Mouse (Mus musculus) forelimb bud, embryonic 11.5 days (tissue): Measurements from ENCODE around the gene Baat.
"Not testable (repeated sequence)": the region's sequence is repeated elsewhere in the genome, so short reads cannot be mapped to it uniquely, and the experiment has no call there.

Experiments
- DNase-seq: peaks from one replicate; pipeline ENCODE4 v3.0.0-alpha.2; 2012; ENCODE audit warnings: low read depth, low spot score

The Baat gene

DNA sequence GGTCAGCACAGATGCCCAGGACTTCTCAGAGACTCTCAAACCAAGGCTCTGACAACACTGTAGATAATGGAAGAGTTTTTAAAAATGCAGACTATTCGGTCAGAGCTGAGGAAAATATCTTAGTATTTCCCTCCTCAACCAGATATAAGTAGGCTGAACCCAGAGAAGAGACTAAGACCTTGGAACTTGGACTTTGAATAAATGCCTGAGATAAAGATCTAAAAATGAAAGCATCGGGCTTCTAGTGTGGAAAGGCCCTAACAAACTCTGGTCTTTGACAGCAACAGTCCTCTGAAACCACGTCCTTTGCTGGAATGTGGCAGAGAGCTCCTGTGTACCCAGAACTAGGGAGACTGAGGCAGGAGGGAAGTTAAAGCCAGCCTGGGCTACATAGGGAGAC, at the start of gene Baat:
TSS of gene Baat (minus strand) at position 172 of the 400 bp plus-strand sequence.
- no peak for DNase-seq

DNA sequence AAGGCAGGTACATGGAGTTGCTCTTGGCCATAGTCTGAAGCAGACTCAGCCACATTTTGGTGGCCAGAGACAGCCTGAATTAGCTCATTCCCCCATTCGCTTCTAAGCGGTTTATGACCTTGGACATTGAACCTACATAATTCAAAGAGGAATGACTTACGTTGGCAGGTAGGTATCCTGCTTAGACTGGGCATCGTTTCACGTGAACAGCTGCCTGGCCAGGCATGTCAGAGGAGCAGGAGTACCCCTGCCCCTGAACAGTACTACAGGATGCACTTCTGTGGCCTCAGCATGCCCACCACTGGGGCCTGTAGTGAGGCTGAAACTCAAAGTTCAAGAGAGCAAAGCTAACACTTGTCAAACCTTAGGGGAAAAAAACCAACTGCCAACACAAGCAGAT, 47.0 kb upstream of the Baat start:
- no peak for DNase-seq

DNA sequence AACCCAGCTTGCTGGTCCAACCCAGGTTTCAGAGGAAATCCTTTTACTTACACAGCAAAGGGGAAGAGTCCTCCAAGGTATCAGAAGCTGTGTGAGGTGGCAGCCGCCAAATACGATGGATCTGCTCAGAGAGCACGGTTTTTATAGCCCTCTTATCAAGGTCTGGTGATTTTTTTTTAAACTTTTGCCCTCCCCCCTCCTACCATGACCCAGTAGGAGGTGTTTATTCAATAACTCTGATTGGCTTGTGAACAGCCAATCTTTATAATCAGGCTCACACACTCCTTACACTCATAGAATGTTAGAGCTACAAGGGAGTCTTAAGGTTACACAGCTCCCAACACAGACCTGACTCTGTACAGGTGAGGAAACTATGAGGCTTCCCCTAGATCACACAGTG, 43.0 kb upstream of the Baat start, which contains the start of gene Aldob:
TSS of gene Aldob (minus strand) at position 164 of the 400 bp plus-strand sequence.
- no peak for DNase-seq

DNA sequence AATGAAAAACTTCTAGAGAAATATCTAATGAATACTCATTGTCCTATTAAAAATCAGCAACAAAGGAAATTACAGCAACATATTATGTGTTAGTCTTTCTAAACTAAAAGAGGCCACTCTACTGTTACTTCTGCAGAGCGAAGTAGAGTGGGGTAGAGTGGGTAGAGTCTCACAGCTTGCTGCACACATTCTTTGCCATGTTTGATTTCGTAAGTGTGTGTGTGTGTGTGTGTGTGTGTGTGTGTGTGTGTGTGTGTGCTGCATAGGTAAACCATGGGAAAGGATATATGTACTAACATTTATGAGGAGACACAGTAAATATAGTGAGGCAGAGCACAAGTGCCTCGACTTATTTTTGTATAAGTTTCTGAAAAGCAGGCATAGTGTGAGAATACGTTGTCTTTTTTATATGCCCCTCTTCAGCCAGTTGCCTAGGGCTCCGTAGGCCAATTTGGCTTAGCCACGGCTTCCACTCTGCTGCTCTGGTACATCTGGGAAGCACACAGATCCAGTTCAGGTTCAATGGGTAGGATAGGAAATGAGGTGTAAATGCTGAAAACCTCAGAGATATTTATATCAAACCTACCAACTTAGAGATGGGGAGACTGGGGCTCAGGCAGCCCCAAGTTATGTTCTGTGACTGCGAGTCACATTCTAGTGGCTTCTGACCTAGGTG, 41.3 kb upstream of the Baat start:
- no peak for DNase-seq

DNA sequence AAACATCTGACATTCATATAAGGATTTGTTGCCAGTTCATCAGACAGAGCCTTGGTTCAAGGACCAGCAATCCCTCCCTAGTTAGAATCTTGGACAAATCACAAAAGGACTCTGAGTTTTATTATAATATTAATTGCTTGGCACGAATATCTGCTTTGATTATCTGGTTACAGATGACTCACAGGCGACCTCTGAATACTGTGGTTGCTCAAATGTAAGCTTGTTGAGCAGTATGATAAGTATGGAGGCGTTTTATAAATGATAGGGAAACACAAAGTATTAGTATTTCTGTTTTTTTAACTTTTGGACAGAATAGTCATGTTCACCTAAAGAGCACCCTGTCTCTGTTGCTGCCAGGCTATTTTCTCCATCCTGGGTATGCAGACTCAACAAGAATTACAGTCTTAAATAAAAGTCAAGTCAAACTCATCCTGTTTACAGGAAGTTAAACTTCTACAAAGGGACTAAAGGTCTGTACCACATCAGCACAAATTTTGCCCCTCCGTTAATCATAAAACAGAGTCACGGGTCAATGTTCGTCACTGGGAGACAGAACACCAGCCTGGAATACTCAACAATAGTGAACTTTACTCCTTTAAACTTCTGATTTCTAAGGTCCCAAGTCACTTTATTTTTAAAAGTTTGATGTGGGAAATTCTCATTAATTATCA, 40.7 kb upstream of the Baat start:
- no peak for DNase-seq

DNA sequence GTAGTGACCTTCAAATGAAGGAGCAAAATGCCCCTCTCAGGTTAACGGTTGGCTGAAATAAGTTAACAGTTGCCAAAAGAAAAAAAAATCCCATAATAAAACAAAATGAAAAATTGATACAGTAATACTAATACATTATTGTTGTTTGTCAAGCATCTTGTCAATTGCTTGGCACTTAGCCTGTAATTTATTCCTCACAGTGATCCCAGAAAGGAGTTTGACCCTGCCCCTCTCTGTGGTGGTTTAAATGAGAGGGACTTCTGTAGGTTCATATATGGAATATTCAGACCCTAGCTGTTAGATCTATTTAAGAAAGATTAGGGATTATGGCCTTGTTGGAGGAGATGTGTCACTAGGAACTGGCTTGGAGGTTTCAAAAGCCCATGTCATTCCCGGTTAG, 39.7 kb upstream of the Baat start:
- DNase-seq, result no peak

DNA sequence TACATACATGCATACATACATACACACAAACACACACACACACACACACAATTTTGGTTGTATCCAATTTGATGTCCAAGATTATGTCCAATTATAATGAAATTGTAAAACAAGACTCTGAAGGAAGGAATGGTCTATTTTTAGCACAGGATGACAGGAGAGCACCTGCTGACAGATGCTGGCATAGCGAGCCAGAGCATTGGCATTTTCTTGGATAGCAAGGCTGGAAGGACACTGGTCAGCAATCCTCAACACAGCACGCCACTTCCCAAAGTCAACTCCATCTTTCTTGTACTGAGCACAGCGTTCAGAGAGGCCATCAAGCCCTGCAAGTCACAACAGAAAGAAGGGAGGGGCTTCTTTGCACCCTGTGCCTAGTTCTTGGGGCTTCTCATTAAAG, 34.6 kb upstream of the Baat start:
- no peak for DNase-seq

DNA sequence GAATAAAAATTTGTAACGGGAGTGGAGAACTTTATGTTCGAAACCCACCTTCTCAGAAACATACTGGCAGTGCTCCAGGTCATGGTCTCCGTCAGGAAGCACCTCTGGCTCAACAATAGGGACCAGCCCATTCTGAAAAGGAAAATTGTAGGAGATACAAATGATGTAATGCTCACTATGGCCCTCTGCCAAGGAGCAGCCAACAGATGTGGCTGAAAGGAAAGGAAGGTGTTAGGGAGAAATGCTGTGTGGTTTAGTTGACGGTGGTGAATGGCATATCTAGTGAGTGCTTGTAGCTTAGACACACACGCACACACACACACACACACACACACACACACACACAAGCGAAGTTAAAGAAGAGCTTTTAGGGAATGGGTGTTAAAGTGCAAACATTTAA, 33.3 kb upstream of the Baat start:
- no peak for DNase-seq

DNA sequence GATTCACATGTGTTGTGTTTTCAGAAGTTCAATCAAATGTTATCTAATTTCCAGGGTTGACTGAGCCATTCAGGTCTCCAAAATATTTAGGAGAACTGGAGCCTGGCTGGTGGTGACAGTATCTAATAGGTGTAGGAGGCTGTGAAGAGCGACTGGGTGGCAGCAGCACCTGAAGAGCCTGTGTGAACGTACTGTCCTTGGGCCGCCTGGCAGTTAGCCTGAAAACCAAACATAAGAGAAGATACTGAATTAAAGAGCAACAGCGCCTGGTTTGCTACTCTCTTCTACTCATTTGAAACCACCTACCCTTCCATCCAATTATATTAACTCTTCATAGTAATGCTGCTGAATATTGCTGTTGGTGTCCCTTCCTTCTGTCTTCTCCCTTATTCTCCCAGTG, 30.3 kb upstream of the Baat start:
- DNase-seq, result no peak

DNA sequence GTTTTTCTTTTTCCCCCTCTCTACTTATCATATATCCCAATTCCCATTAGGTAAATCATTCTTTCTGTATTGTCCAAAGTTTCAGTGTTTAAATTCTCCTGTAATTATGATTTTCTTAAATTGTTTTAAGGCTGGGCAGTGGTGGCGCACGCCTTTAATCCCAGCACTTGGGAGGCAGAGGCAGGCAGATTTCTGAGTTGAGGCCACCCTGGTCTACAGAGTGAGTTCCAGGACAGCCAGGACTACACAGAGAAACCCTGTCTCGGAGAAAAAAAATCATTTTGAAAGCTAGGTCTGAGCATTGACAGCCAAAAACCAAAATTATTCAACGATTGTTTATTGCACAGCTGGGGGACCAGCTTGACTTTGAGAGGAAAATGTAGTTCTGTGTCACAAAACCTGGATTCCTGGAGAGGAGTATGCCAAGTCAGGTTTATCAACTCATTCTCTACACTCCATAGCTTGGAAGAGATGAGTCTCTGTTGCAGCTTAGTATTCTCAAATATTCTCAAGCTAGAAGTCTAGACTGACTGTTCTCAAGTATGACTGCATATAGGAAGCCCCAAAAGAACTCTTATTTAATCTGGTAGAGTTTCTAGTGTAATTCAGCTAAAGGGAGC, 29.4 kb upstream of the Baat start:
- no peak for DNase-seq

DNA sequence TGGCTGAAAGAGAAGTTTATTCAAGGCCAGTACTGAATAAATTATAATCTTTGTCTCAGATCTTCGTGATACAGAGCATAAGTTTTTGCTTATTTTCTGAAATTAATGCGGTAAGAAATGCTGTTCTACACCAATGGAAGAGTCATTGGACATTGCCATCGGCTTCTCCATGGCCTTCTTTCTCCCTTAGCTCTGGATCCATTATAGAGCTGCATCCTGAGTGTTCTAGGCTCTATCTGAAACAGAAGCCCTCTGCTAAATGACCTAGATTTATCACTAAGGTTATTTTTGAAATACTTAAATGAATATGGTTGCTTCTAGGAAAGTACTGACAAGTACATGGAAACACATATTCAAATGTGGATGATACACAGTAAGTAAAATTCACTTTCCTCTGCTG, 28.7 kb upstream of the Baat start:
- no peak for DNase-seq

DNA sequence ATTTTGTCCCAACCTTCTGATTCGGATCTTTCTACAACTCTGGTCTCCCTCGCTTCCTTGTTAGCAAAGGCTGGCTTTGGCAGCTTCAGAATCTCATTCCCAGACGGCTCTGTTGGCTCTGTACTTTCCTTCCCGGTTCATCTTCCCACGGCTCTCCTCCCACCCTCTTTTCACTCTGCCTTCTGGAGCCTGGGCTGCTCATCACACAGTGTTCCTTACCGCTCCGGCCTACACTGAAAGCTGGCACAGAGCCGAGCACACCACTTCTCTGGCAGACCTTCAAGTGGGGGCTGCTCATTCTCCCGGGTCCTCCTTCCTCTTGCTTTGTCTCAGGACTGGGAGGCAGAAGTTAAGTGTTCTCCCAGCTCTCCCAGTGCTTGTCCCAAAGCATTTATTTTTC, 16.2 kb upstream of the Baat start:
- no peak for DNase-seq

DNA sequence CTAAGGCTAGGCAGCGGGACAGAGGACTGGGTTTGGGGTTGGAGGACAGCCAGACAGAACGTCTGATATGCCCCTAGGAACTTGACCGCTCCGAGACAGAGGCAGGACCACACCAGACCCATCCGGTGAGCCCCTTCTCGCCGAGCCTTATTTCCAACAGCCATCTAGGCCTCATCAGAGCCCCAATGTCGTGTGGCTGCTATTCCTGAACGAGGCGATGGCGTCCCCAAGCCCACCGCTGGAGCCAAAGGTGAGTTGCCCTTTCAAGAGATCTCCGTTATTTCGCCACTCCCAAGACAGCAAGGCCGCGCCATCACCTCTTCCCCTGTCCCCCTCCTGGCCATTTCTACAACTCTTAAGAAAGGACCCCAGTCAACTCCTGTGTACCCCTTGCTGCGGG, 15.0 kb upstream of the Baat start:
- no peak for DNase-seq

DNA sequence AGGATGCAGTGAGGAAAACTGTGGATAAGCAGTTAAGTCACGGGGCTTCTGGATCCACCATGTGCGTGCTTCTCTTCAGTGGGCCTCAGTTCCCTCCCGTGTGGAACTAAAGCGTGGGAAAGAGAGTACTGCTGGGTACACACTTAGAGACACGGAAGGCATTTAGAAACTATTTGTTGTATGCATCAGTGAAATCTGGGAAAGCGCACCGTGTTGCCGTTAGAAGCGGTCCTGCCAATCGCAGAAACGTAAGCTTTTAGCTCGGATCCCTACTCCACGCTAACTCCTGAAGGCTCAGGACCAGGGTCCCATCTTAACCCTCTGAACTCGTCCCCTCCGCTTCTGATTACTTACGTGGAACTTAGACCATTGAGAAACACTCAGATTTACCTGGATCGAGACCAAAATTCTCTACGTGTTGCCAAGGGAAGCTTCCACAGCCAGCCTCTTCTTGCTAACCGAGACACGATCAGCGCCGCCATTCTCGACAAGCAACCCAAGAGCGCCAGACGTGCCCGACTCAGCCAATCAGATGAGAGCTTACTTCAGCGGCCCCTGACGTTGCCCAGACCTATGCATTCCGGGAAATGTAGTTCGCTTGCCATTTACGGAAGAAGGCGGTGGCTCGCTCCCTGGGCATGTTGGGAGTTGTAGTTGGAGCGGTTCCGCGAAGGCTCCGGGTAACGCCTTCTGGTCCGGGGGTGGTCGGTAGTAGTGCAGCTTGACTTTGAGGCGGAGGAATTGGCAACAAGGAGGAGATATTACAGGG, 14.4 kb upstream of the Baat start, which contains the start of the genes Mrpl50 and Zfp189:
TSS of gene Mrpl50 (minus strand) at position 522 of the 769 bp plus-strand sequence.
TSS of gene Zfp189 (plus strand) at position 605 of the 769 bp plus-strand sequence.
- DNase-seq, result peak; percentile 96

DNA sequence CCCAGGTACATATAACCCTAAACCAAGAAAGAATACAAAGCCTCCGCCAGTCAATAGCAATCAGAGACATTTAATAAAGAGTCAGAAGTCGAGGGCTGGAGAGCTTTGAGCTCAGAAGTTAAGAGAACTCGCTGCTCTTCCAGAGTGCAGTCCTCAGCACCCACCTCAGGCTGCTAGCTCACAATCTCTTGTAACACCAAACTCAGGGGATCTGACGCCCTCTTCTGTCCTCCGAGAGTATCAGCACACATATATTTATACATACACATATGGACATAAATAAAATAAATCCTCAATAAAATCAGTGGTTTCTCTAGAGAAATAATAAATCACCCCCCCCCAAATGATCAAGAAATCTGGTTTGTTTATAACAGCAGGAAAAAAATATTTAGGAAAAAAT, 13.1 kb upstream of the Baat start:
- DNase-seq, result no peak

DNA sequence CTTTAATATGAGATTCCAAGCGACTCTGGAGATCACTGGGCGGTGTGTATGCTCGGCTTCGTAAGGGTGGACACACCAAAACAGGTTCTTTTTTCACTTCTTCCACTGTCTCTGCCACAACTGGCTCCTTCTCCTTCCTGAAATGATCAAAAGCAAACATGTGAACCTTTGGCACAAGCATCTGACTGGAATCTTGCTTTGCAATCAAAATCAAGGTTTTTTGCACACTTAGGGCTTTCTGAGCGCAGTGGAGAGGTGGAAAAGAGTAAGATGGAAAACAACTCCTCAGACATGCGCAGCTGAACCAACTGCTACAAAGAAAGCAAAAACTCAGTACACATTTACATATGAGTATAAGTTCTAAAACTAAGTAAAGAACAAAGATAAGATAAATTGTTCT, 8.1 kb upstream of the Baat start:
- no peak for DNase-seq

DNA sequence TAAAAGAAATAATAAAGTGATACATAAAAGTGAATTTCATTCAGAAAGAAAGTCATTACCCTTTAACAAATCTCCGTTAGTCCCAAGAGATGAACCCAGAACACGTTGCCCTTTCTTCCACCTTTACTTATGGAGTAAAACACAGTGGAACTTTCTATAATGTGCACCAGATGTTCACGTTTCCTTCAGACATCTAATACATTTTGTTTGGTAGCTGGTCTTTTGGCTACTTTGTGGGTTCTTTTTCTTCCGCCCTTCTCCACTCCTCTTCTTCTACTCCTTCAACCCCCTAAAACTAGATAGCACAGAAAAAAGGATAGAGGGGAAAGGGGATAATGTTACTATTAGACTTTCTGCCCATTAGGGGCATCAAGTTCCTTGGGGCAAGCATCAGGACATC, 6.3 kb upstream of the Baat start:
- DNase-seq, result peak; percentile 20

DNA sequence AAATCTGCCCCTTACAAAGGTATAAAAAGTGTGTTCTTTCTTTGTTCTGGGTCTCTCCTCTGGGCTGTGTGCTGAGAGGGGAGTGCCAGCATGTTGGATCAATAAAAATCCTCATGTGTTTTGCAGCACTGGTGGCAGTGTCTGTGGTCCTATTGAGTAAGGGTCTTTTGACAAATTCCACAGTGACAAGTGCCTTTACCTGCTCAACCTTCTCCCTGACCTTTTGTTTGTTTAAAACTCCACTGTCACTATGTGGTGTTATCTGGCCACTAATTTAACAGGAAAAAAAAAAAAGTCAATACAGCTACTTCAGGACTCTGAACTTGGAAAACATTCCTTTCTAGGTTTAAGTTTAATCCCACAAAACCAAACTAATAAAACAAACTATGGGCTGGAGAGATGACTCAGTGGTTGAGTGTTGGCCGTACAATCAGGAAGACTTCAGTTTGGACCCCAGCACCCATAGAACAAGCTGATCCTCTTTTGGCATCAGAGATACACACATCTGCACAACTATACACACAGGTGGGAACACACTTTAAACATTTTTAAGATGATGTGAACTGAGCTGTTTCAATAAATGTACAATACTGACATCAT, 4.0 kb upstream of the Baat start:
- DNase-seq, result not testable (repeated sequence)

DNA sequence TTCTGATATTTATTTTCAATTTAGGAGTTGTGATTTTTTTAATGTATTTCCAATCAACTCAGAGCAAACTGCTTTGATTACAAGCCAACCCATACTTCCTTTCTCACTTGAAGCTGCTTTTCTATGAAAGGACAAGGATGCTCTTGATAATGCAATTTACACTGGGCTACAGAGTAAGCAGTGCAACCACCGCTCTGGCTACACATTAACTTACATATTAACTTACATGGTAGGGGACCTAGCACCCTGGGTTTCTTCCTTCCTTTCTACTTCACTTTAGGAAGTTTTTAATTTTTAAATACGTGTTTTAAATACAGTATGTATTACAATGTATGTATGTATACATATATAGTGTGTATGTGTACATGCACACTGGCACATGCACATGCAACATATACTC, 2.8 kb upstream of the Baat start:
- DNase-seq, result no peak

DNA sequence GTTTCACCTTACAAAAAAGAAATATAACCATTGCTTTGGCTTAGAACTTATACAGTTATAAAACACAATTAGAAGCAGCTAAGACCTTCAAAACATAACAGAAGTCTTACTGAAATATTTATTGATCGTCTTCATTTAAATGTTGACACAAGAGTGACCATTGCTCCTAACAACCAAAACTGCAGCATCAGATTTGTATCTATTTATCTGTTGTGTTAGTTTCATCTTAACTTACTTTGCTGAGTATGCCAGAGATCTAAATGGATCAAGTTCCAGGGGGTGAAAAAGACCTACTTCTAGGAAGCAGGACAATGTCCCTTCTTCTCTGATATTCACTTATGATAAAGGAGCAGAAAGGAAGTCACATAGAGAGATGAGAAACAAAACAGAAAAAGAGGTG, 2.8 kb downstream of the Baat start:
- DNase-seq, result no peak

DNA sequence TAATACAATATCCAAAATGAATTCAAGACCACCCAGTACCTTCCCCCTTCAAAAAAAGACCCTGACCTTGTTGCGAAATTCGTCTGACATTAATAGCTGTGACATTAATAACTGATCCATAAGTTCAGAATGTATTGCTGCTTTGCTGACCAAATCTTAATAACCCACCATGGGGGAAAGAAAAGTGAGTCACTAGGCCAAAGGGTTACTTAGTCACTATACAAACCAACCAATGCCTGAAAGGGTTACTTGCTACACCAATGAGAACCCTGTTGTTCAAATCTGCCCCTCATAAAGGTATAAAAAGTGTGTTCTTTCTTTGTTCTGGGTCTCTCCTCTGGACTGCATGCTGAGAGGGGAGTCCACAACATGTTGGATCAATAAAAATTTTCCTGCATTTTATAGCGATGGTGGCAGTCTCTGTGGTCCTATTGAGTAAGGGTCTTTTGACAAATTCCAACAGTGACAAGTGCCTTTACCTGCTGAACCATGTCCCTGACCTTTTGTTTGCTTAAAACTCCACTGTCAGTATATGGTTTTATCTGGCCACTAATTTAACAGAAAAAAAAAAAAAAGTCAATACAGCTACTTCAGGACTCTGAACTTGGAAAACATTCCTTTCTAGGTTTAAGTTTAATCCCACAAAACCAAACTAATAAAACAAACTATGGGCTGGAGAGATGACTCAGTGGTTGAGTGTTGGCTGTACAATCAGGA, 20.3 kb downstream of the Baat start:
- not testable (repeated sequence) for DNase-seq
